Mouse (Mus musculus) testis, adult 2 months (tissue): ENCODE measurements at regions not wholly inside any gene's neighbourhood (a gene's known extent, or its start where the extent isn't known, plus 50 kb on each side); places are given as distances from the start of the nearest gene placed in this dataset.
A peak's percentile ranks its signal among the peaks of the same experiment; 100 is the strongest.

Experiments
- H3K27ac ChIP-seq: fragments of 200-500 bp; 2 replicates; pipeline ENCODE4 v1.5.1; 2012; ENCODE audit warnings: low read depth, low read length; ENCODE audit not compliant: control insufficient read depth, insufficient read depth
- H3K27me3 ChIP-seq: fragments of 200-500 bp; 2 replicates; pipeline ENCODE4 v1.6.1; 2012; ENCODE audit warnings: mild to moderate bottlenecking, low read length, moderate library complexity; ENCODE audit not compliant: control insufficient read depth, insufficient read depth
- H3K36me3 ChIP-seq: fragments of 200-500 bp; 2 replicates; pipeline ENCODE4 v1.6.1; 2012; ENCODE audit warnings: mild to moderate bottlenecking, low read length; ENCODE audit not compliant: control insufficient read depth, insufficient read depth
- H3K4me1 ChIP-seq: fragments of 200-500 bp; 2 replicates; pipeline ENCODE4 v1.6.1; 2012; ENCODE audit warnings: low read length; ENCODE audit not compliant: control insufficient read depth, insufficient read depth
- H3K4me3 ChIP-seq: fragments of 200-500 bp; 2 replicates; pipeline ENCODE4 v1.5.1; 2012; ENCODE audit warnings: low read depth, mild to moderate bottlenecking, low read length, moderate library complexity, mixed read lengths; ENCODE audit not compliant: control insufficient read depth
- CTCF ChIP-seq: fragments of 200-500 bp; IDR thresholded peaks from 2 replicates; pipeline ENCODE4 v1.5.1; 2012; ENCODE audit warnings: low read depth, mild to moderate bottlenecking, inconsistent platforms, low read length, moderate library complexity; ENCODE audit not compliant: control insufficient read depth, insufficient read depth, insufficient replicate concordance
- POLR2A ChIP-seq: fragments of 200-500 bp; IDR thresholded peaks from 2 replicates; pipeline ENCODE4 v1.6.1; 2012; ENCODE audit warnings: low read depth, mild to moderate bottlenecking, inconsistent platforms, low read length, moderate library complexity; ENCODE audit not compliant: control insufficient read depth

DNA sequence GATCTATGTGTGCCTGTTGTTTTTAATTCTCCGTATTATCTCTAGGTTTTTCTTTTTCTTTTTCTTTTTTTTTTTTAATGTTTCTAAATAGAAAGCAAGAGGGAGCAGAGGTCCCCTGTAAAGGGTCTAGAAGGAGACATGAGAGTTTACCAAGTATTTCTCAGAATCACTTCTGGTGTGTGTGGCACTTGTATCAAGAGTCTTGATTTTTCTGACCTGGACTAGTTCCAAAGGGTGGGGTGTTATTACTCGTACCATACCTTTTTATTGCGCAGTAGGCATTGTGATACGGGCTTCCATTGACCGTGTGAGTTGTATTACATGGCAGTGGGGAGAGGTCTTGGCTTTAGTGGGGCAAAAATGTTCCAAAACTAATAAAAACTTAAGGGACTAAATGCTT is 63.2 kb upstream of the Bmp6 start:
- H3K4me3 ChIP-seq = no peak overlapping the region
- TF ChIP-seq POLR2A (no peak), CTCF (no peak)
- H3K36me3 ChIP-seq = no peaks in the 10 kb centered on the region
- no peaks in the 10 kb centered on the region for H3K4me1 ChIP-seq
- H3K27ac ChIP-seq = no peak overlapping the region
- H3K27me3 ChIP-seq = no peaks in the 10 kb centered on the region

DNA sequence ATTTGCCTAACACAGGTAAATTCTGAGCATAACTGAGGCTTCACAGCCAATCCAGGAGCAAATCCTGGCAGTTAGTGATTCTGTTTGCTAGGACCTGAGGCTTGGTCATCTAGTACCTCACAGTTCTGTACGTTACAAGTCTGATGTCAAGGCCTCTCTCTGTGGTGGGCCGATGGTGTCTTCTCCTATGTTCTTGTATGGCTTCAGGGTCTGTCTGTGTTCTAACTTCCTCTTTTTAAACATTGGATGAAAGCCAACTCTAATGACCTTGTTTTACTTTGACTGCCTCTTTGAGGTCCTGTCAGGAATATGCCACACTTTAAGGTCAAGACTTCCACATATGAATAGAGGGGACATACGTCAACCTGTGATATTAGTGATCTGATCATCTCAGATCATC is 56.9 kb upstream of the Bmp6 start:
- Histone ChIP-seq H3K4me3 (no peak overlapping the region), H3K27me3 (no peaks in the 10 kb centered on the region), H3K4me1 (peaks cover 4% of the 10 kb centered on the region), H3K27ac (no peak overlapping the region), H3K36me3 (no peaks in the 10 kb centered on the region)
- TF ChIP-seq CTCF = no peak
- TF ChIP-seq POLR2A = no peak

DNA sequence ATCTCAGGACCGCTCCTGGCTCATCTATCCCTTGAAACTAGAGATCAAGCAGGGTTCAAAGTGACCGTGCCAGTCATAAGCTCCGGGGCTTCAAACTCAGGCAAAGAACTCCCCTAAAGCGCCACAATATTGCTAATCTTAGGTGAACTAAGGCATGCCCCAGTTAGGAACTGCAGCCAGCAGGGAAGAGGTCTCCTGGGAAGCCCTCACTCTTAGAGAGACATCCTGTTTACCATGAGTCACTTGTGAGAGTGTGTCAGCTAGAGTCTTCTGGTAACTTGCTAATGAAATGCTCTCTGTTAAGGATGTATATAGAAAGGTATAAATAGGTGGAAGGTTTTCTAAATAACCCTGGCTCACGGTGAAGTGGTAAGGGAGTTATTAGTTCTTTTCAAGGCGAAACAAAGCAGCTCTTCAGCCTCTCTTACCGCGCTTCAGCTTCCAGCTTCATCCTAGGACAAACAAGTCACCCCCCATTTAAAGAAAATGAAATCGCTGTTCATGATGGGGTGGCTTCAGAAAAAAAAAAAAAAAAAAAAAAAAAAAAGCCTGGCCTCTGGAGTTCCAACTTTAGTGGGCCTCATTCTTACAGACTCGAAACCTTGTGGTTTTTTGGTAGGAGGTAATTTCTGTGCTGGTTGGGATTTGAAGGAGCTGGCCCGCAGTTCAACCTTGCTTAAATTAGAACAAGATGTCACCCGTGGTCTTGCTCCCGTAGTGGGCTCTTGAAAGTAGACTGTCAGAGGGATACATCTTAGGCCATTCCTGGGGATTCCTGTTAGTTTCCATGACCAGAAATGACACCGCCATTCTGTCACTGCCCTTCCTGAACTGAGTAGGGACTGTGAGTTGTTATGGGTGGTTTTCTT is 56.1 kb upstream of the Bmp6 start:
- Histone ChIP-seq H3K36me3 (no peaks in the 10 kb centered on the region), H3K4me3 (no peak overlapping the region), H3K27me3 (no peaks in the 10 kb centered on the region), H3K27ac (no peak overlapping the region), H3K4me1 (peaks cover 4% of the 10 kb centered on the region)
- TF ChIP-seq POLR2A (no peak), CTCF (no peak)

DNA sequence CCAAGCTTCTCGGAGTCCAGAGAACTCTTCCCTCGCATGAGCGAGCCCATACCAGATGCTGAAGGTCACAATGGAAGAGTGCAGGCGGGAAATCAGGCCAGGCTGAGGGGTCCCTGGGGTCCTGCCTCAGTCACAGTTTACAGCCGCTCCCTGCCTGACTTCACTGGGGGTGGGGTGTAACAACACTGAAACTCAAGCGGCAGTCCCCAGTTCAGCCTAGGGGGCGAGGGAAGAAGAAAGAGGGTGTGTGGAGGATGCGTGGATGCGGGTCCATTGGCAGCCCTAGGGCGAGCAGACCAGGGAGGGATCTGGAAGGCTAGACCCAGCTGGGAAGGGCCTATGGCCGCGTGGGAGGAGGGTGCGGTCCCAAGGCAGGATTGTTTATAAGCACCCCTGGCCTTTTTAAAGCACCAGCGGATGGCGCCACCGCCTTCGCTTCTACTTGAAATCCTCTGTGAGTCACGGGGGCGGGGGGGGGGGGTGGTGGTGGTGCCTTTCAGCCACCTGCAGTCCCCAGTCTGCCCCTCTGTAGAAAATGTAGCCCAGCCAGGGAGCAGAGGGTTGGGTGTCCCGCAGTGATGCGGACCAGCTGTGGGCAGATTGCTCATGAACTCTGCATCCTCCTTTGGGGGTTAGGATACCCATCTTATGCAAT is 54.5 kb upstream of the Bmp6 start:
- Histone ChIP-seq H3K4me1 (peaks cover 4% of the 10 kb centered on the region), H3K27me3 (no peaks in the 10 kb centered on the region), H3K4me3 (peak overlapping the region; percentile 17; the same call in 1 of the 2 replicates), H3K36me3 (no peaks in the 10 kb centered on the region), H3K27ac (no peak overlapping the region)
- TF ChIP-seq POLR2A = no peak
- TF ChIP-seq CTCF = no peak

DNA sequence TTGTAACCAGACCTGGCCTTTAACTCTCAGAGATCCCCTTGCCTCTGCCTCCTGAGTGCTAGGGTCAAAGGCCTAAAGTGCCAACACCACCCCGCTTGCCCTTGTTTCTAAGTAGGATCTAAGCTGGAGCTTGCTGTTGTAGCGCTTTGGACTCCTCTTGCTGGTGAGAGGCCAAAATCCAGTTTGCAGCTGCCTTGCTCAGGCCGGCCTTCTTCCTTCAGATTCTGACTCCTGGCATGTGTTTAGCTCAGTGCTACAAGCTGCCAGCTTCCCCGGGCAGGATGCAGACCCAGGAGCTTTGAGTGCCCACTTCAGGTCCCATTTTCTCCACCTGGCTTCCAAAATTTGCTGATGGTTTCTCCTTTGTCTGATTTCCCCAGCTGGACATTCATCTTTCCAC is 53.4 kb upstream of the Bmp6 start:
- Histone ChIP-seq H3K4me1 (peaks cover 4% of the 10 kb centered on the region), H3K27me3 (no peaks in the 10 kb centered on the region), H3K27ac (no peak overlapping the region), H3K4me3 (no peak overlapping the region), H3K36me3 (no peaks in the 10 kb centered on the region)
- TF ChIP-seq CTCF = no peak
- no peak for TF ChIP-seq POLR2A
